Mouse (Mus musculus) right cerebral cortex, adult 18-20 months (tissue): Measurements from ENCODE around the gene Col3a1.
A peak's percentile ranks its signal among the peaks of the same experiment; 100 is the strongest.

Experiments used
- DNase-seq: peaks from one replicate; pipeline ENCODE4 v3.0.0; 2022; ENCODE audit warnings: mixed read lengths

The Col3a1 gene

GRCm38 (mm10) chr1:45311388-45311787, at the start of gene Col3a1:
TSS of gene Col3a1 (plus strand) at chr1:45311538.
- DNase-seq, result no peak

DNA sequence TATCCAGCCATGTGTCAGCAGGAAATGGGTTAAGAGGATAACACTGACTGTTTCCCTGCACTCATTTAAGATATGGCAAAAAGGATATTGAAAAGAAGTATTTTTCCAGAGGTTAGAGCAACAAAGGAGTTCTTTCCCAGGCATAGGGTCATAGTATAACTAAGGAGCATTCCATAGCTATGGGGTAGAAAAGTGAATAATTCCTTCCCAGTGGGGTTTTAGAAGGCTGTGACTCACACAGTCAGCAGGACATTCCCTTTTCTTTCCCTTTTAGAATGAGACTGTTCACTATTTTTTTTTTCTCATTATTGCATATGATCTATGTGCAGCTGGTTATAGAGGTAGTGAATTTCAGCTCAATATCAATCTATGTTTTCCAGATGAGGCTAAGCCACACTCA, 41.9 kb upstream of the Col3a1 start:
- DNase-seq, result no peak

GRCm38 (mm10) chr1:45276006-45276539, 35.3 kb upstream of the Col3a1 start:
- no peak for DNase-seq

DNA sequence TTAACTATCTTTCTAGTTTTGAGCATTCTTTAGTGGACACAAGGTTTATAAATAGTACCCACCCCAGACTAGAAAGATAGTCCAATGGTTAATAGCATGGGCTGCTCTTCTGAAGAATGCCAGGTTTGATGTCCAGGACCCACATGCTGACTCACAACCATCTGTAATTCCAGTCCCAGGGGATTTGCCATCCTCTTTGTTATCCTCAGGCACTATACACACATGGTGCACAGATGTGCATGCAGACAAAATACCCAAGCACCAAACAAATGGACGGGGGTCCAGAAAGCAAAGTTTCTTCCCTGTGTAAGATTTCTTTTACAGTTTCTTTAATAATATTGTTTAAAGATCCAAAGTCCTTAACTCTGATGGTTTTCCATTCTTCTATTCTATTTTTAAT, 23.4 kb upstream of the Col3a1 start:
- DNase-seq, result no peak

DNA sequence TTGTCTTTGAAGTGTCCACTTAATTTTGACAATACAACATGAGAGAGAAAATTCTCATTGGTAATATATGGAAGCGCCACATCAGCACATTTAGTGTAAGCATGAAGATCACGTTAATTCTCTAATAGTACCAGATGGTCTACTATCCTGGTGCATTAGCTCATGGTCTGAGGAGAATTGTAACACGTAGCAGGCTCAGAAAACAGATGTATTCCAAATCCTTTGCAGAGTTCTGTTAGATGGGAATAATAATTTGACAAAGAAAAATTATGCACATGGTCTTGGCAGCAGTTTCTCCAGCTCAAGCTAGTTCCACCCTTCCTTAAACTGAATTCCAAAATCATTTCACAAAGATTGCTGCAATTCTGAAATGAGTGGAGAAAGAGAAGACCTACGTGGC, 21.3 kb upstream of the Col3a1 start:
- DNase-seq, result no peak

DNA sequence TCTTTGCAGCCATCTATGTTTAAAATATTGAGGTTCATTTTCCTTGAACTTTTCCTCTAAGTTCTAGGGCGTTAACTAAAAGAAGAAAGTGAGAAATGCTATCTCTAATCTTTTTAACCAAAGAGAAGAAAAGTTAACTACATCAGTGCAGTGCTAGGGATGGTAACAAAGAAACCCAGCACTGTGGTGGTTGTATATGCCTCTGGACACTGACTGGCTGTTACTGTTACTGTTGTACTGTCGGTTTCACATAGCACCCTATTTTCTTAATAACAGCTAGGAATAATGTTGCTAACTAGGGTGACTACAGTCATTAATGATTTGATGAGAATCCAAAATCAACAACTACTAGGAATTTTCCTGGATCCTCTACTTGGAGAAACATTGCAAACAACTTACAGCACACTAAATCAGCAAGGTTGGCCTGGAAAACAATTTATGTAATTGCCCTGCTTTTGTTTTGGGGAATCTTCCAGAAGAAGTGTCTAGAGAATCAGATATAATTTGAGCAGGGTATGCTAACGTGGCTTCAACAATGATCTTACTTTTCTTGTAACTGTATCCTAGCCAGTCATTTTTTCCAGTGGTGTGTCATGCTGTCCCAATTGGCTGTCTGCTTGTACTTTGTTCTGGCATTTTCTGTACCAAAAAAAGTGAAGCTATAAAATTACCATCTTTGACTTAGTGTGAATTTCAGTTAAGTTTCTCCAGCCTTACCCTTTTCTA, 11.8 kb upstream of the Col3a1 start:
- no peak for DNase-seq

DNA sequence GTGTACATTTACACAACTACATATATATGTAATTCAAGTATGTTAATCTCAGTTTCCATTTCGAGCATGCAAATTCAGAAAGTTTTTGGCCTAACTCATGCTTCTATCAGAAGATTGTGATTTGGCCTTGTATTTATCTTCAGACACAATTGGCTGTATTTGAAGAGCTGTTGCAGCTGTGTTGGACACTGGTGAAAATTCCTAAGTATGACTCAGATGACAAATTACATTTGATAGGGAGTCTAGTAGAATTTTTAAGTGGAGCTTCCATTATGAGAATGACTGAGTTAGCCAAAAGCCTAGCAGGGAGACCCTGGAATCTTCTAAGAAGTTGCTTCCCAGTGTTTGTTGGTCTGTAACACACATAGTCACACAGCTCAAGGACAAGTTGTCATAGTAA, 7.1 kb upstream of the Col3a1 start:
- no peak for DNase-seq

DNA sequence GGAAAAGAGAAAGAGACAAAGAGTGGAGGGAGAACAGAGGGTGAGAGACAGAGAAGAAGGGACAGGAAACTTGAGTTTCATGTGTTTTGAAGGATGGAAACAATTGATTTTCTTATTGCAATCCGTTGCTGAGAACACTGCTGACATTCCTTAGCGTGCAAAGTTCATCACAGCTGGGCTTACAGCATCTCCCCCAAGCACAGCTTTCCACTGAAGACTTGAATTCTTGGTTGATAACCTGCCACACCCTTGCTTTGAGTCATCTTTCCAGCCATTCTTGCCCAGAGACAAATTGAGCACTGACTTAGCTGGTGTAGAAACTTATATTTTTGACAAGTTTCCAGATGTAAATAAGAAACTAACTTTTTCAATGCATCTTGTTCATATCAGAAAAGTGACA, 2.3 kb upstream of the Col3a1 start:
- DNase-seq, result no peak

- DNase-seq, result no peak
Measured at GRCm38 (mm10) chr1:45311962-45312361, 624 bp downstream of the Col3a1 start.

GRCm38 (mm10) chr1:45312870-45313269, 1.5 kb downstream of the Col3a1 start:
- DNase-seq, result no peak

- DNase-seq, result peak; percentile 28
Measured at GRCm38 (mm10) chr1:45313696-45314295, 2.5 kb downstream of the Col3a1 start.

DNA sequence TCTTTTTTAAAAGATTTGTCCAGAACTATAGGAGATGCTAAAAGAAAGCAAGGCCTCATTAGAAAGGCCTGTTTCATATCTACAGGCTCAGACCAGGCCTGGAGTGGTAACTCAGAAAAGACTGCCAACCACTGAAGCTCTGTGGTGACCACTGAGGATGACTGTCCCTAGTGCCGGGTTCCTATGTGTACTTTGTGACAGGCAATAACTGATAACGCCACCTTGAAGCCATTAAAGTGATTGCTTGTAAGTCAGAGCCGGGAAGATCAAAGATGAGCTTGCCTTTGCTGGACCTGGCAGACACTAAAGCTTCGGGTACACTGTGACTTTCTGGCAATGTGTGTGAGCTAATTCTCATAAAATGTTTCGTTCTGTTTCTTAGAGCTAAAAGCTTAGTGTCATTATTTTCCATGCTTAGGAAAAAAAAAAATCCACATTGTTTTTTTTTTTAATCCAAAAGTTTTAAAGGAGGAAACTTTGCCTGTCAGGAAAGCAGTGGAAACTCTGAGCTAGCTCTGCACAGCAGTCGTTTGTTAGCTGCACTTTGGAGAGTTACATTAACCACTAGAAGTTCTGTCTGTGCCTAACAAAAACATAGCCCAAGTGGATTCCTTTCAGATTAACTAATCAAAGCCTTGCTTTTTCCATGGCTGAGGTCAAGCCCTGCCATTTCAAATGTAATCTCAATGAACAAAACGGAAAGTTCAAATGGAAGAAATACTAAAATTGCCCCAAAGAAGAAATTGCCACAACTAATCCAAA, 4.6 kb downstream of the Col3a1 start:
- no peak for DNase-seq

DNA sequence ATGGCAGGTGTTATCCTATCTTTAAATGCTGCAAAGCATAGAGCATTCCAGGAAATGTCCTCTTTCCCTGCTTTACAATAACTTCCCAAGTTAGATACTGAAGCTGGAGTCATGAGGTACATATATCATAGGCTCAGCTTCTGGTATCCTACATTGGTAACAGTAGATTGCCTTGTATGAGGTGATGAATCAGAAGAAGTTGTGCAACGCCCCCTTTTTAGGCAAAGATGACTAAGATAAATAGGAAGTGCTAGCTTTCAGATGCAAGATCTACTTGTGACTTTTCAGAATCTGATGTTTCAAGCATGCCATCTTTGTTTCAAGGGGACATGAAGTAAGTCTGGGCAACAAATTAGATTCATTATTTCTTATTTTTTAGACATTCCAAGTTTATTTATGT, 6.9 kb downstream of the Col3a1 start:
- DNase-seq, result no peak

GRCm38 (mm10) chr1:45320861-45321260, 9.5 kb downstream of the Col3a1 start:
- no peak for DNase-seq

DNA sequence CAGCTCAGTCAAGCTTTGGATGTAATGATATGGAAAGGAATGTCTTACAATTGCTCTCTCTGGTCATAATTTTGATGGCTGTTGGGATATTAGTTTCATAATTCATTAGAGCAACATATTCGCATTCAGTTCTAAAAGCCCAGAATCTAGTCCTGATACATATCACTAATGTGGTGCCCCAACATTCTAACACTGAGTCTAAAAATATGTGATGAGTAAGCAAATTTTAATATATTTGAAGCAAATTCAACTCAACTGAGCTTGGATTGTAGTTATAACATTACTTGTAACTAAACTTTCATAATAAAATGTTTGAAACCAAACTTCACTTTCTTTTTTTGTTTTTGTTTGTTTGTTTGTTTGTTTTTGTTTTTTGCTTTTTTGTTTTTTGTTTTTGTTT, 17.8 kb downstream of the Col3a1 start:
- no peak for DNase-seq

GRCm38 (mm10) chr1:45355944-45356343, 44.6 kb downstream of the Col3a1 start:
- peak; percentile 51 for DNase-seq

GRCm38 (mm10) chr1:45358020-45358419, 46.7 kb downstream of the Col3a1 start:
- no peak for DNase-seq

DNA sequence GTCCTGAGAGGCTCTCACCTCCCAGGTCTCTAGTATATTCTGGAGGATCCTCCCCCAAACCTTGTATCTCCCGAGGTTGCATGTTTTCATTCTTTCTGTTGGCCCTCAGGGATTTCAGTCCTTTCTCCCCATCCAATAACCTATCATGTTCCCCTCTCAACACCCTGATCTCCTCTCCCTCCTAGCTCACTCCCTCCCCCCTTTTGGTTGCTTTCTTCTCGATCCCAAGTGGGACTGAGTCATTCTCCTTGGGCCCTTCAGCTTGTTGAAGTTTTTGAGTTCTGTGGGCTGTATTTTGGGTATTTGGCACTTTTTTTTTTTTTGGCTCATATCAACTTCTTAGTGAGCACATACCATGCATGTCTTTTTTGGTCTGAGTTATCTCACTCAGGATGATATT, 47.8 kb downstream of the Col3a1 start:
- no peak for DNase-seq

GRCm38 (mm10) chr1:45359673-45360072, 48.3 kb downstream of the Col3a1 start:
- DNase-seq, result no peak

GRCm38 (mm10) chr1:45363274-45363673, 51.9 kb downstream of the Col3a1 start:
- DNase-seq, result no peak

DNA sequence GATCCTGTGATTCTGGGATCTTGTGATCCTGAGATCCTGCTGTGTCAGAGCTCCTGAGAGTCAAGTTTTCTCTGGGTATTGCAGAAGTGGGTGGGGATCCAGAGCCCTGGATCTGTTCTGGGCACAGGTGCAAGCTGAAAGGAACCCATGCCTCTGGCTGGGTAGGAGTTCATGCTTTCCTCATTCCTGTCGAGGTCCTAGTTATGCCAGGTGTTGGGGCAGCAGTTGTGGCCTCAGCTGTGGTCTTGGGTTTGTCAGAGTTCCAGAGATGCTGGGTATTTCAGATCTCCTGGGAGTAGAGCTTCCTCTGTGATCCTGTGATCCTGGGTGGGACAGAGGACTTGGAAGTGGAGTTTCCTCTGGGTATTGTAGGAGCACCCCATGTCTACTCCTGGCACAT, 54.1 kb downstream of the Col3a1 start:
- DNase-seq, result no peak

- no peak for DNase-seq
Measured at GRCm38 (mm10) chr1:45379992-45380690, 68.8 kb downstream of the Col3a1 start.

GRCm38 (mm10) chr1:45381866-45382265, 70.5 kb downstream of the Col3a1 start:
- DNase-seq, result no peak
